Mouse (Mus musculus) urinary bladder, postnatal 25 days (tissue): ENCODE measurements around the gene Rbm47.

Source experiments
- DNase-seq: peaks from one replicate; pipeline ENCODE4 v3.0.0; 2022; ENCODE audit warnings: low spot score

The Rbm47 gene

GRCm38 (mm10) chr5:66124931-66125330, 48.0 kb downstream of the Rbm47 start:
- no peak for DNase-seq

DNA sequence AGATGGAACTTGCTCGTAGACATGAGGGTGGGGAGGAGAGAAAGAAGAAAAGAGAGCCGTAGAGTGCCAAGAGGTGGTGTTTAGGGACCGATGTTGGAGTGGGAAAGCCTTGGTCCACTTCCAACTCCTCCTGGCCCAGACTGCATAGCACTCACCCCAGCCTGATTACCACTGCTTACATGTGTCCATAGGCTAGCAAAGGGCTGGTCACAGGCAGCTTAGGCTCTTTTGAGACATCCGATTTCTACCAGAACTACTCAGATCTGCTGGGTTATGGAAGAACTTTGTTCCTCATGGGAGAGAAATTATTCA, 48.9 kb downstream of the Rbm47 start:
- DNase-seq, result no peak

DNA sequence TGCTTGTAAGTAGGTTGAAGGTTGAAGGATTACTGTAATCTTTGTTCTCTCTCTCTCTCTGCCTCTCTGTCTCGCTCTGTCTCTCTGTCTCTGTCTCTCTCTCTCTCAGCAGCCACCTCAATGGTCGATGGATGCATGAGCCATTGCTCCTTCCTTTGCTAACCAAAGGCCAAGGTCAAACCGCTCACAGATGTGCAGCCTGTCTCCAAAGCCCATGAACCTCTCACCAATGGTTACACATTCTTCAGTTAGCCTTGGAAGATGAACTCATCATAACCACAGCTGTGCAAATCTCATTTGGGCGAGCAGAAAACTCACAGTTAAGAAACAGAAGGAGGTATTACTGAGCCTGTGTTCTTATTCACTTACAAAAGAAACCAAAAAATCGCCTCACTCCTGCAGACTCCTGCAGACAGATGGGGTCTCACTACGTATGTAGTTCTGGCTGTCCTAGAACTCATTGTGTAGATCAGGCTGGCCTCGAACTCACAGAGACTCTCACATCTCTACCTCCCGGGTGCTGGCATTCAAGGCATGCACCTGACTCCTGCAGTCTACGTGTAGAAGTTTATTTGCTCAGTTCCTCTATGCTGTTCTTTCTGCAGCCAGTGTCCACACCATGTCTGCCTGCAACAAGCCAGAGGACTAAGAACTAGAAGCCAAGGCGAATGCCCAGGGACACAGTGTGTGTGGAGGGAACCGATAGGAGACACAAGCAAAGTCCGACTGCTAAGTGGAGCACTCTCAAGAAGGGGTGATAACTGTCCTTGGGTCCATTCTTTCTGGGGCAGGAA, 49.4 kb downstream of the Rbm47 start:
- no peak for DNase-seq

GRCm38 (mm10) chr5:66121255-66121654, 51.7 kb downstream of the Rbm47 start:
- DNase-seq, result no peak

DNA sequence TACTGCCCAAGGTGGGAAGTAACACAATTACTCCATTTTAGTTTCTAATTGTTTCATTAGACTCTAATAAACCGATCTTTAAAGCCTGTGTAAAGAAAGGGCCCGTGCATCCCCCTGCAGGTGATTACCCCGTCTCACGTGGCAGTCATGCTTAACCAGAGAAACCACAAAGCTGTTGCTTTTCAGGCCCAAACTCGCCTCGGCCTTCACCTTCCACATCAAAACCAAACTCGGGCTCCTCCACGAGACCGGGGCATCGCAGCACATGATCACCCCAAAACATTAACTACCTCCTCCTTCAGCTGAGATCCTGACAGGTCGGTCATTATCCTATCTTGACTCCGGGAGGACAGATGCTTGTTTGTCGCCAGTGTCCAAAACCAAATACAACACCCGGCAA, 58.2 kb downstream of the Rbm47 start:
- DNase-seq, result no peak

GRCm38 (mm10) chr5:66114208-66114607, 58.7 kb downstream of the Rbm47 start:
- DNase-seq, result no peak

GRCm38 (mm10) chr5:66112059-66112458, 60.9 kb downstream of the Rbm47 start:
- DNase-seq, result no peak

DNA sequence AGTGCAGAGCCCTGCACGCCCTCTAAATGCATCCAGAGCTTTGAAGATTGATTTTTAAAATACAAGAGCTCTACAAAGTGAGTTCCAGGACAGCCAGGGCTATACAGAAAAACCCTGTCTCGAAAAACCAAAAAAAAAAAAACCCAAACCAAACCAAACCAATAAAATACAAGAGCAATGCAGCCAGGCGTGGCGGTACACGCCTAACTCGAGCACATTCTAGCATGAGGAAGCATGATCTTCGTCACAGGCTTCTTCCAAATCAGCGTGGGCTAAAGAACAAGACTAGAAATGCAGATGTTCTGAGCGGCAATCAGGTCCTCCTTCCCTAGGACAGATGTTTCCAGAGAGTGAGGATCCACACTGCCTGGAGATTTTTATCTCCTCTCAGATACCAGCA, 66.5 kb downstream of the Rbm47 start:
- no peak for DNase-seq

- DNase-seq, result no peak
Measured at GRCm38 (mm10) chr5:66105946-66106345, 67.0 kb downstream of the Rbm47 start.

DNA sequence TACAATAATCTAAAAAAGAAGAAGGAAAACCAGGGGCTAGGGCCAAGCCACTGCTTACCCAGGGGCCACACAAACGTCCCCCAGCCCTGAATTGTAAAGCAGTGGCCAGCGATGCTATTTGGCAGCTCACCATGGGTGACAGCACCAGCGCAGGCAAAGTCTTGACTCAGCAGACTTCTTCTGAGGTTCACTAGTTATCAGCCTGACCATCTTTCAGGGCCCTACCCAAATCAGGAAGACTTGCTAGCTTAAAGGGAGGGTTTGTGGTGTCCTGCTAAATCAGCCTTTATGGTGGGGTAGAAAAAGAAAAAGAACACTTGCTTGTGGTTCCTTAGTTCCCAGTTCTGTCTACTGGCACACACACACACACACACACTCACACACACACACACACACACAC, 67.6 kb downstream of the Rbm47 start:
- DNase-seq, result no peak

DNA sequence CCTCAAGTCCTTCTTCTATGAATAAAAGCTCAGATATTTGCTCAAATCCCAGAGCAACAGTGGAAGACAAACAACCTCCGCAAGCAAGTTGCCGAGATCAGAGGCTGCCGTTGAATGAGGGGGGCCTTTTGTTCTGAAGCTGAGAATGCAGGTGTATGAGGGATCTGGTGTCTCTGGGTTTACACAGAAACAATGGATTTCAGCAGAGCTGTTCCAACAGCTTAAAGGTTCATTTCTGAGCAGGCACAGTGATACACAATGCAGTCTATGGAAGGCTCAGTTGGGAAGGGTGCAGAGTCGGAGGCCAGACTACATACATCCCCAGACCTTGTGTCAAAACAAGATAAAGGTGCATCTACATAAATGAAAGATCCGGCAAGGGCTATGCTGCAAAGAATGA, 69.5 kb downstream of the Rbm47 start:
- no peak for DNase-seq

DNA sequence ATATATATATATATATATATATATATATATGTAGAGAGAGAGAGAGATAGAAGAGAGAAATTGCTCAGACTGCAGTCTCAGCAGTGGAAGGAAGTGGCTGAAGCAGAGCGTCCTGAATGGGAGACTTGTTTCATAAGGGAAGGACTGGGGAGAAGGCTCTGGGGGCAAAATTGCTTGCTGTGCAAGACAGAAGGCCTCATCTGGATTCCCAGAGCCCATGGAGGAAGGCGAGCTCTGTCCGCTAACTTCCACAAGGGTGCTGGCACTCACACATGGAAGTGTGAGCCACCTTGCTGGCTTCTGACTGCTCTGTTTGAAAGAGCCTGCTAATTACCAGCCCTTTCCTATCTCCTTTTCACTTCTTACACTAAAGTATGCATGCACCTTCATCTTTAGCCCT, 70.1 kb downstream of the Rbm47 start:
- no peak for DNase-seq

DNA sequence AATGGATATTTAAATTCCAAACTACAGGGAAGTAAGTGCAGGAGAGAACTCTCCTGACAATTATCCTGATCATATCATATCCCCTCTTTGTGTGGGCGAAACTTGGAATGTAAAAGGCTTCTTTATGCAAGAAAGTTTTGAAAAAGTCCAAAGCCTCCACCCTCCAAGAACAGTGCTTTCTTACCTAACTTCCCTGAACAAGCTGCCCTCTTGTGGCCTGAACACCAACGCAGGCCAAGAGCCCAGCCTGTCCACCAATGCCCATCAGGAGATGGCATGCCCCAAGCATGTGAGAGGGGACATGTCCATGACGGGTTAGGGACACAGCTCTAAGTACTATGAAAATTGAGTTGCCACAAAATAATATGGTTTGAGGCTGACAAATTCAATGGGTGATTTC, 71.3 kb downstream of the Rbm47 start:
- no peak for DNase-seq

DNA sequence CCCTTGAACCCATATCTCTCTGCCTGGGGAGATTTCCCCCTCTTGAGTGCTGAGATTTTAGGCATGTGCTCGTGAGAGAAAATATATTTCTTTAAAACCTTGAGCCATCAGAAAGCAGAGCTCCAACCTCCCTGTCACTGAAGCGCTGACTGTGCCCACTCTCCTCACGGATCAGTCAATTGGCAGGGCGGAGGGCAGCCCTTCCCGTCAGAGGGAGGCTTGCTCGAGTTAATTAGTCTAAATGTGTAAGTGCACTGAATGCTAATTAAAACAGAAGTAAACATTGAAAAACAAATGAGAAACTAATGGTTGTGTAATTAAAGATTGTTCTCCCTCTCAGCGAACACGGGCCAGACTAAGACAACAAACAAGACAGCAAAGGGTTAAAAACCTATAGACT, 72.6 kb downstream of the Rbm47 start:
- DNase-seq, result no peak

DNA sequence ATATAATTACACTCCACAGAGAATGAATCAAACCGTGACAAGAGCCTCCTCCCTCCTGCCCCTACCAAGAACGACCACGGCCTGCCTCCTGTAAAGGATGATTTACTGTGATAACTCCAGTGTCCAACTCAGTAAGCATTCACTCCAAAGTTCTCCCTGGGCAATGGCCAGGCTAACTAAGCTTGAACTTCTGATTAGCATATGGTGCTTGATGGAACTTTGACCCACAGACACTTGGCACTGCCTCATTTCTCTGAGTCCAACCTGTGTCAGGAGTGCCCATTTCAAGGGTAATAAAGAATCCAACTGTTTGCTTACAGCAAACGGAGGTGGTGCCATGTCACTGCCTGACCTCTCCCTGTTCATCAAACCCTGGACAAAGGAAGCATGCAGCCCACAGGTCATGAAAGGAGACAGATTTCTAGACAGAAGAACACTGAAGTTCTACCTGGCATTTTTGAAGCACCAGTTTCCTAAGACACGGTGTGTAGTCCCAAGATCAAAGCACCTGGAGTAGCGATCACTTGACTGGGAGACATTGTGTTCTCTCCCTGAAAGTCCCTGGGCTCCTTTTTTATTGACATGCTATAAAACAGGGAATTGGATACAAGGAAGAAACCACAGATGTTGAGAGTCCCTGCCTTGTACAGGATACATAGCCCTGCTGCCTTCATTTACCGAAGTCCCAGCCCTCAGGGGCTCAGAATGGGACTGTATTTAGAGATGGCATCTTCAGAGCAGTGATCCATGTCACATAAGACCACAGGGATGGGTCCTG, 74.6 kb downstream of the Rbm47 start:
- DNase-seq, result no peak

GRCm38 (mm10) chr5:66096081-66096480, 76.8 kb downstream of the Rbm47 start:
- no peak for DNase-seq

DNA sequence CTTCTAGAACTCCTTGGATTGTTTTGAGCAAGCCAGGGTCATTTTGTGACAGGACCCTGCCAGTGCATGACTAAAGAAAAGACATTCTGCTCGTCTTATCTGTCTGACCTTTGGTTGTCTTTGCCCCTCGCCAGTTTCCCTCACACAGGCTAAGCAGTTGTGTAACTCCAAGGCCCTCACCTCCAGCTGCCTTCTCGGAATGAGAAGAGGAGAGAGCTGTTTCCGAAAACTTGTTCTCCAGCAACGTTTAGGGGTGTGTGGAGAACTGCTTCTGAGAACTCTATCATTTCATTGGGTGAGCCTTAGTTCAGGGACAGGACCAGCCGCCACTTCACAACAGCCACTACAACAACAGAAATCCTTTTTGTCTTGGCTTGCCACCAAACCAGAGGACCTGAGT, 77.8 kb downstream of the Rbm47 start:
- DNase-seq, result no peak

GRCm38 (mm10) chr5:66090037-66090436, 82.9 kb downstream of the Rbm47 start:
- DNase-seq, result no peak

- DNase-seq, result no peak
Measured at GRCm38 (mm10) chr5:66089600-66089999, 83.3 kb downstream of the Rbm47 start.

GRCm38 (mm10) chr5:66088902-66089295, 84.0 kb downstream of the Rbm47 start:
- DNase-seq, result no peak

GRCm38 (mm10) chr5:66088247-66088901, 84.5 kb downstream of the Rbm47 start:
- DNase-seq, result no peak

- no peak for DNase-seq
Measured at GRCm38 (mm10) chr5:66086952-66087351, 86.0 kb downstream of the Rbm47 start.

DNA sequence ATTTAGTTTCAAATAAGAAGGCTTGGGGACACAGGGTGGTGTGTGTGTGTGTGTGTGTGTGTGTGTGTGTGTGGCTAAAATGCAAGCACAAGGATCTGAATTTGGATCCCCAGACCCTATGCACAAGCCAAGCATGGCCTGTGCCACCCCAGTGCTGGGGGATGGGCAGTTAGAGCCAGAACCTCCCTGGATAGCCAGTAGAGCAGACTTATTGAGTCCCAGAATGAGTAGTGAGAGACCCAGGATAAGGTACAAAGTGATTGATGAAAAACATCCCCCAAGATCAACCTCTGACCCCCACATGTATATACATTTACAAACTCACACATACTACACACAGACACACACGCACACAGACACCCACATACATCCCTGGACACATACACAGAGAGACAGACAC, 86.6 kb downstream of the Rbm47 start:
- DNase-seq, result no peak
